Mouse (Mus musculus) myocyte (in vitro differentiated cells): ENCODE results near the gene Cnot2. TPM values are rescaled to one million over a fixed set of nuclear protein-coding genes. Genes with fewer than 3 reads are reported as not detected.

Experiments used
- H3K27me3 ChIP-seq: one replicate; pipeline ENCODE4 v1.6.1; 2011; ENCODE audit not compliant: control insufficient read depth, insufficient read depth, insufficient read length
- H3K36me3 ChIP-seq: one replicate; pipeline ENCODE4 v1.6.1; 2011; ENCODE audit not compliant: control insufficient read depth, insufficient read depth
- H3K4me2 ChIP-seq: one replicate; pipeline ENCODE4 v1.6.1; 2011; ENCODE audit warnings: low read depth, control low read depth
- H3K4me3 ChIP-seq: one replicate; pipeline ENCODE4 v1.5.1; 2011; ENCODE audit warnings: mild to moderate bottlenecking, control low read depth, moderate library complexity
- H3K79me2 ChIP-seq: one replicate; pipeline ENCODE4 v1.6.1; 2011; ENCODE audit not compliant: control insufficient read depth, insufficient read depth
- H3ac ChIP-seq: one replicate; pipeline ENCODE4 v1.6.1; 2011; ENCODE audit not compliant: control insufficient read depth, insufficient read length
- CEBPB ChIP-seq: IDR thresholded peaks from 2 replicates; pipeline ENCODE4 v1.6.1; 2011; ENCODE audit warnings: mild to moderate bottlenecking, moderate library complexity; ENCODE audit not compliant: poor library complexity, insufficient read depth, severe bottlenecking
- E2F4 ChIP-seq: IDR thresholded peaks from one replicate; pipeline ENCODE4 v1.6.1; 2011; ENCODE audit warnings: mild to moderate bottlenecking, control low read depth, moderate library complexity; ENCODE audit not compliant: insufficient read depth
- MAX ChIP-seq: IDR thresholded peaks from one replicate; pipeline ENCODE4 v1.6.1; 2011; ENCODE audit warnings: low read depth, mild to moderate bottlenecking, control low read depth
- MYOD1 ChIP-seq, 3 experiments: IDR thresholded peaks; one replicate each; pipeline ENCODE4 v1.6.1; 2011; ENCODE audit warnings: control low read depth in 2 of 3, low read depth in 2 of 3, mild to moderate bottlenecking in 2 of 3, moderate library complexity in 1 of 3; ENCODE audit not compliant: insufficient read length in 2 of 3, control insufficient read depth in 1 of 3
- MYOG ChIP-seq, 3 experiments: IDR thresholded peaks; one replicate each; pipeline ENCODE4 v1.6.1; 2011; ENCODE audit warnings: control low read depth in 2 of 3, low read depth in 2 of 3, mild to moderate bottlenecking in 2 of 3; ENCODE audit not compliant: insufficient read length in 2 of 3, control insufficient read depth in 1 of 3, insufficient read depth in 1 of 3
- POLR2A ChIP-seq: IDR thresholded peaks from one replicate; pipeline ENCODE4 v1.6.1; 2011; ENCODE audit warnings: low read depth, mild to moderate bottlenecking, control low read depth, moderate library complexity; ENCODE audit not compliant: insufficient read length
- POLR2AphosphoS2 ChIP-seq: IDR thresholded peaks from one replicate; pipeline ENCODE4 v1.6.1; 2011; ENCODE audit warnings: low read depth, control low read depth; ENCODE audit not compliant: insufficient read length
- REST ChIP-seq: IDR thresholded peaks from one replicate; pipeline ENCODE4 v1.6.1; 2011; ENCODE audit warnings: mild to moderate bottlenecking, control low read depth, moderate library complexity; ENCODE audit not compliant: insufficient read depth, insufficient read length
- SRF ChIP-seq: IDR thresholded peaks from one replicate; pipeline ENCODE4 v1.6.1; 2011; ENCODE audit warnings: low read depth; ENCODE audit not compliant: control insufficient read depth, insufficient read length
- TCF12 ChIP-seq: IDR thresholded peaks from one replicate; pipeline ENCODE4 v1.6.1; 2011; ENCODE audit warnings: mild to moderate bottlenecking, control low read depth; ENCODE audit not compliant: poor library complexity, insufficient read depth, severe bottlenecking
- TCF3 ChIP-seq: IDR thresholded peaks from one replicate; pipeline ENCODE4 v1.6.1; 2011; ENCODE audit warnings: low read depth, control low read depth; ENCODE audit not compliant: insufficient read length
- USF1 ChIP-seq: IDR thresholded peaks from one replicate; pipeline ENCODE4 v1.6.1; 2011; ENCODE audit warnings: low read depth, mild to moderate bottlenecking, control low read depth, moderate library complexity
- polyA plus RNA-seq: library from polyadenylated mRNA; unstranded; fragments of >200 nt; fragmentation: generic; extraction: Trizol; gene quantifications from one replicate; pipeline ENCODE4 v1.2.1, GENCODE M21; 2012; ENCODE audit warnings: missing spikeins

Gene Cnot2
- polyA plus RNA-seq, 1 experiment, result 23.8 TPM

DNA sequence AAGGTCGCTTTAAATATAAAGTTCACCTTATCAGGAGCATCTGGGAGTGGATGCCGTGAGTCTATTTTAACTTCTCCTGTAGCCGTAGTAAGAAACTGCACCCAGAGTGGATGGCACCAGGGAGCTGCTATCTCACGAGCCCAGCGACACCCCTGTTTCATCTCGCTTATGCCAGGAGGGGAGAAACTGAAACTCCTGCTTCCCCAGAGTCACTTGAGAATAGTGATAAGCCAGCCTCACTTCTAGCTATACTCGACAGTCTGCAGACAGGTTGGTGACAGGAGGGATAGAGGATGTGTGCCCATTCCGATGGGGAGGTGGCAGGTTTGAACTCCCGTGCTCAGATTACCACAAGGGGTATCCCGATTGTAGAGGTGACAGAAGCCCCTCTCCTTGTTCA is 141.2 kb downstream of the Cnot2 start:
- no peaks in the 10 kb centered on the region for H3K79me2 ChIP-seq
- TF ChIP-seq MAX (no peak), POLR2AphosphoS2 (no peak), CEBPB (no peak), SRF (no peak), POLR2A (no peak), USF1 (no peak), TCF12 (no peak), REST (no peak), MYOD1 (IDR thresholded peaks at IDR 0.05; ENCODE audit: control insufficient read depth in 1 of 3, insufficient read length in 2 of 3, low read depth in 2 of 3) (no peak), TCF3 (no peak), E2F4 (no peak), MYOG (IDR thresholded peaks at IDR 0.05; ENCODE audit: control insufficient read depth in 1 of 3, insufficient read depth in 1 of 3, insufficient read length in 2 of 3, low read depth in 2 of 3) (no peak)
- no peaks in the 10 kb centered on the region for H3K36me3 ChIP-seq
- H3K4me3 ChIP-seq, result no peak overlapping the region
- no peak overlapping the region for H3ac ChIP-seq
- no peaks in the 10 kb centered on the region for H3K27me3 ChIP-seq
- H3K4me2 ChIP-seq, result no peak overlapping the region

DNA sequence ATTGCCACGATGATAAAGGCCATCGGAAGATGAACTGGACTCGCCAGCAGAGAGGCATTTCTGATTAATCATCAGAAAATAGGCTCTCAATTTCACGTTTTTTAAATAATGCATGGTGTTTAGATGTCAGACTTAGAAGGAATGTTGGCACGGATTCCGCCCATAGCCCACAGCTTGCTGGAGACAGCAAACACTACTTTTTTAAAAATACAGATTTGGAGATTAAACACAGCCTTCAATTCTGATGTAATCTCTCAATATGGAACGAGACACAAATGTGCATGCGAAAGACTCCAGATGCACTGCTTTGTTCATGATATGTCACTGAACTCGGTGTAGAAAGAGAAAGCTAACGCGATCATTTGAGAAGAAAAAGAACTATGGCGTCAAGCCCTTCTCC is 145.9 kb downstream of the Cnot2 start:
- TF ChIP-seq USF1, result no peak
- no peak for TF ChIP-seq E2F4
- TF ChIP-seq CEBPB, result no peak
- TF ChIP-seq MYOD1 (IDR thresholded peaks at IDR 0.05; ENCODE audit: control insufficient read depth in 1 of 3, insufficient read length in 2 of 3, low read depth in 2 of 3), result no peak
- no peak for TF ChIP-seq MYOG (IDR thresholded peaks at IDR 0.05; ENCODE audit: control insufficient read depth in 1 of 3, insufficient read depth in 1 of 3, insufficient read length in 2 of 3, low read depth in 2 of 3)
- TF ChIP-seq MAX, result no peak
- TF ChIP-seq TCF12, result no peak
- TF ChIP-seq SRF, result no peak
- TF ChIP-seq POLR2AphosphoS2, result no peak
- Histone ChIP-seq H3K79me2 (no peaks in the 10 kb centered on the region), H3K36me3 (no peaks in the 10 kb centered on the region), H3K4me3 (no peak overlapping the region), H3K27me3 (no peaks in the 10 kb centered on the region), H3ac (no peak overlapping the region), H3K4me2 (no peak overlapping the region)

Other genes with a start within 250 kb of the Cnot2 start
- 2.1 TPM for gene Kcnmb4, start 107.6 kb downstream of the Cnot2 start, polyA plus RNA-seq